8 mouse cellular contexts compared by ENCODE assay signal in genomic region chr1:131525101-131525585, GRCm38 (mm10). TPM values are rescaled to one million over a fixed set of nuclear protein-coding genes. Genes with fewer than 3 reads are reported as not detected.
DNase-seq lines count a peak whose midpoint lies in the region; ATAC-seq and TF ChIP-seq lines count a peak whose summit lies in the region.

No protein-coding gene starts in this region.

- H3K9me3 ChIP-seq in embryonic facial prominence, embryonic 14.5 days (ENCODE audit: control insufficient read depth, low read length) = no peaks in the 10 kb centered on the region
- no peaks in the 10 kb centered on the region for H3K9me3 ChIP-seq in lung, postnatal 0 days (ENCODE audit: low read length)

- intact Hi-C loops in heart, postnatal 10 days (cut with DNase I) = loop anchor here (5.0 kb wide), 2 partner anchors 163 to 178 kb away; no protein-coding TSS in a partner anchor

- no peak for TF ChIP-seq EP300 in lung, postnatal 0 days (IDR thresholded peaks at IDR 0.05)

- H3K79me2 ChIP-seq in C2C12 (ENCODE audit: control insufficient read depth, insufficient read depth) = peaks cover 78% of the 10 kb centered on the region

- peak overlapping the region; percentile 81 for H3K9ac ChIP-seq in embryonic facial prominence, embryonic 14.5 days (ENCODE audit: low read depth, low read length)
- H3K9ac ChIP-seq in lung, postnatal 0 days (replicated peaks; ENCODE audit: low read depth) = peak overlapping the region; percentile 66

- peaks cover 44% of the 10 kb centered on the region for H3K4me1 ChIP-seq in embryonic facial prominence, embryonic 14.5 days (ENCODE audit: control insufficient read depth, insufficient read depth, low read length)
- H3K4me1 ChIP-seq in lung, postnatal 0 days (ENCODE audit: insufficient read depth, low read depth, low read length) = peaks cover 28% of the 10 kb centered on the region

- H3K79me3 ChIP-seq in C2C12 (ENCODE audit: low read depth) = peaks cover 56% of the 10 kb centered on the region

- H3K27me3 ChIP-seq in C2C12 (ENCODE audit: control insufficient read depth, insufficient read depth, insufficient read length) = no peaks in the 10 kb centered on the region
- no peaks in the 10 kb centered on the region for H3K27me3 ChIP-seq in embryonic facial prominence, embryonic 14.5 days (replicated peaks; ENCODE audit: control insufficient read depth, insufficient read depth, low read length)
- no peaks in the 10 kb centered on the region for H3K27me3 ChIP-seq in lung, postnatal 0 days (replicated peaks; ENCODE audit: insufficient read depth, low read length)

- no peak for TF ChIP-seq CTCF in C2C12 (IDR thresholded peaks at IDR 0.05; ENCODE audit: control insufficient read depth, insufficient read depth, insufficient read length)
- TF ChIP-seq CTCF in lung, postnatal 0 days (IDR thresholded peaks at IDR 0.05) = no peak

- H3K27ac ChIP-seq in embryonic facial prominence, embryonic 14.5 days (replicated peaks; ENCODE audit: low read depth, low read length) = peak overlapping the region; percentile 96
- H3K27ac ChIP-seq in lung, postnatal 0 days (ENCODE audit: low read length) = peak overlapping the region; percentile 94

- no peak for ATAC-seq in embryonic facial prominence, embryonic 14.5 days (ENCODE audit: low read depth)
- no peak for ATAC-seq in lung, postnatal 0 days
- no peak for ATAC-seq in monocyte, adult 5-6 weeks (replicated peaks; ENCODE audit: insufficient number of reproducible peaks, low FRiP score, low TSS enrichment, poor library complexity, severe bottlenecking)

- H3ac ChIP-seq in C2C12 (ENCODE audit: control insufficient read depth, insufficient read length, low read depth) = peak overlapping the region; percentile 63

- peak overlapping the region; percentile 66 for H3K4me3 ChIP-seq in C2C12 (ENCODE audit: insufficient read depth, poor library complexity, severe bottlenecking)
- peak overlapping the region; percentile 80 for H3K4me3 ChIP-seq in embryonic facial prominence, embryonic 14.5 days (ENCODE audit: low read depth, low read length)
- peak overlapping the region; percentile 77 for H3K4me3 ChIP-seq in lung, postnatal 0 days (ENCODE audit: low read depth, low read length)

- peaks cover 4% of the 10 kb centered on the region for H3K36me3 ChIP-seq in C2C12 (ENCODE audit: control insufficient read depth, insufficient read depth)
- H3K36me3 ChIP-seq in embryonic facial prominence, embryonic 14.5 days (ENCODE audit: control insufficient read depth, insufficient read depth, low read length) = no peaks in the 10 kb centered on the region
- no peaks in the 10 kb centered on the region for H3K36me3 ChIP-seq in lung, postnatal 0 days (ENCODE audit: insufficient read depth, low read length)

- WGBS in embryonic facial prominence, embryonic 14.5 days = under 1% methylated on average over 26 of the region's 26 CpGs
- WGBS in lung, postnatal 0 days = 3% methylated on average over 25 of the region's 26 CpGs

- peak; percentile 46 to 77 for DNase-seq in adrenal gland, adult (ENCODE audit: inconsistent age in 2 of 2, low spot score in 1 of 2)
- peak; percentile 66 for DNase-seq in embryonic facial prominence, embryonic 14.5 days (ENCODE audit: low spot score)
- peak; percentile 64 to 69 for DNase-seq in heart, postnatal 10 days
- DNase-seq in layer of hippocampus, adult 8-10 months (ENCODE audit: low spot score in 2 of 2) = peak; percentile 42 to 47
- DNase-seq in lung, postnatal 0 days (ENCODE audit: low spot score) = peak; percentile 50
- DNase-seq in right cerebral cortex, postnatal 10 days (ENCODE audit: low spot score in 2 of 2) = peak; percentile 73 to 83

- H3K4me2 ChIP-seq in embryonic facial prominence, embryonic 14.5 days (ENCODE audit: low read depth, low read length) = peak overlapping the region; percentile 80
- peak overlapping the region; percentile 89 for H3K4me2 ChIP-seq in lung, postnatal 0 days (replicated peaks; ENCODE audit: low read depth, low read length)

TF ChIP-seq in C2C12, 6 proteins besides CTCF, POLR2A, EP300 and RAD21:
- TF ChIP-seq CEBPB (IDR thresholded peaks at IDR 0.05; ENCODE audit: low read depth) (no peak), MYOD1 (IDR thresholded peaks at IDR 0.05; ENCODE audit: control insufficient read depth, insufficient read length, low read depth) (no peak), MAX (IDR thresholded peaks at IDR 0.05) (no peak), MYOG (IDR thresholded peaks at IDR 0.05; ENCODE audit: control insufficient read depth, extremely low read depth, insufficient read length) (no peak), USF1 (IDR thresholded peaks at IDR 0.05; ENCODE audit: low read depth) (no peak), FOSL1 (IDR thresholded peaks at IDR 0.05; ENCODE audit: insufficient read depth, low read length, poor library complexity, severe bottlenecking) (no peak)

RNA-seq across cellular contexts. Expression of gene Srgap2, which starts 2.0 kb away (rescaled TPM):
- 10.5 TPM for polyA plus RNA-seq in C2C12 (2012; fragmentation: generic; extraction: Trizol)
- polyA plus RNA-seq in embryonic facial prominence, embryonic 14.5 days (2014; fragmentation: Nextera tagmentation; extraction: Ambion mirVana) = 21.3 and 23.6 TPM in 2 replicates
- 10 to 100 TPM; 34.2 to 36.0 TPM for total RNA-seq in heart, postnatal 10 days (2021)
- total RNA-seq in layer of hippocampus, adult 8-10 months (2022) = 10 to 100 TPM; 79.8 to 92.2 (median 84.9) TPM
- 9.5 and 10.1 TPM in 2 replicates for polyA plus RNA-seq in lung, postnatal 0 days (2015; fragmentation: Nextera tagmentation; extraction: Ambion mirVana)
- 13.8 to 37.1 TPM (median 27.7 TPM) in 3 replicates for total RNA-seq in monocyte, adult 5-6 weeks (2017)

RNA-seq across cellular contexts. Expression of gene Fam72a, which starts 2.6 kb away (rescaled TPM):
- polyA plus RNA-seq in C2C12 (2012; fragmentation: generic; extraction: Trizol) = 3.1 TPM
- 2.5 and 3.5 TPM in 2 replicates for polyA plus RNA-seq in embryonic facial prominence, embryonic 14.5 days (2014; fragmentation: Nextera tagmentation; extraction: Ambion mirVana)
- 1 to 10 TPM; 1.1 to 1.2 TPM for total RNA-seq in heart, postnatal 10 days (2021)
- total RNA-seq in layer of hippocampus, adult 8-10 months (2022) = 1 to 10 TPM in 3 of 4 experiments, under 1 TPM in 1; 0.78 to 2.0 (median 1.4) TPM
- polyA plus RNA-seq in lung, postnatal 0 days (2015; fragmentation: Nextera tagmentation; extraction: Ambion mirVana) = 1.1 and 1.3 TPM in 2 replicates
- 0.48 to 0.87 TPM (median 0.75 TPM) in 3 replicates for total RNA-seq in monocyte, adult 5-6 weeks (2017)
